Mouse (Mus musculus): ENCODE measurements around the gene Fam186a. TPM values are rescaled to one million over a fixed set of nuclear protein-coding genes. Genes with fewer than 3 reads are reported as not detected.

The Fam186a gene
- polyA plus RNA-seq, 1 experiment, result not detected

GRCm38 (mm10) chr15:99907514-99907913 is 59.3 kb downstream of the Fam186a start:
- H3K4me1 ChIP-seq (ENCODE audit: control insufficient read depth), result no peaks in the 10 kb centered on the region; the same call in 1 of the 2 replicates
- TF ChIP-seq GATA1 (IDR thresholded peaks at IDR 0.05; ENCODE audit: low read length) (no peak), TAL1 (IDR thresholded peaks at IDR 0.05; ENCODE audit: low read length) (no peak)
- no peaks in the 10 kb centered on the region for H3K27me3 ChIP-seq (ENCODE audit: control insufficient read depth)
- no peaks in the 10 kb centered on the region for H3K36me3 ChIP-seq (ENCODE audit: control insufficient read depth)
- H3K9me3 ChIP-seq (ENCODE audit: control insufficient read depth, low read length), result no peaks in the 10 kb centered on the region
- H3K4me3 ChIP-seq (replicated peaks), result no peak overlapping the region

- Histone ChIP-seq H3K4me3 (replicated peaks) (no peak overlapping the region), H3K4me1 (ENCODE audit: control insufficient read depth) (no peaks in the 10 kb centered on the region; the same call in 1 of the 2 replicates), H3K27me3 (ENCODE audit: control insufficient read depth) (no peaks in the 10 kb centered on the region), H3K9me3 (ENCODE audit: control insufficient read depth, low read length) (no peaks in the 10 kb centered on the region), H3K36me3 (ENCODE audit: control insufficient read depth) (no peaks in the 10 kb centered on the region)
- TF ChIP-seq TAL1 (IDR thresholded peaks at IDR 0.05; ENCODE audit: low read length) (no peak), GATA1 (IDR thresholded peaks at IDR 0.05; ENCODE audit: low read length) (no peak)
Observed at GRCm38 (mm10) chr15:99907041-99907440, 59.8 kb downstream of the Fam186a start.

GRCm38 (mm10) chr15:99904841-99905240 is 62.0 kb downstream of the Fam186a start:
- TF ChIP-seq GATA1 (IDR thresholded peaks at IDR 0.05; ENCODE audit: low read length), result no peak
- TF ChIP-seq TAL1 (IDR thresholded peaks at IDR 0.05; ENCODE audit: low read length), result no peak
- Histone ChIP-seq H3K4me3 (replicated peaks) (no peak overlapping the region), H3K36me3 (ENCODE audit: control insufficient read depth) (no peaks in the 10 kb centered on the region), H3K4me1 (ENCODE audit: control insufficient read depth) (no peaks in the 10 kb centered on the region; the same call in 1 of the 2 replicates), H3K27me3 (ENCODE audit: control insufficient read depth) (no peaks in the 10 kb centered on the region), H3K9me3 (ENCODE audit: control insufficient read depth, low read length) (no peaks in the 10 kb centered on the region)

GRCm38 (mm10) chr15:99904333-99904732 is 62.5 kb downstream of the Fam186a start:
- H3K4me3 ChIP-seq (replicated peaks), result no peak overlapping the region
- no peaks in the 10 kb centered on the region for H3K27me3 ChIP-seq (ENCODE audit: control insufficient read depth)
- TF ChIP-seq TAL1 (IDR thresholded peaks at IDR 0.05; ENCODE audit: low read length), result no peak
- TF ChIP-seq GATA1 (IDR thresholded peaks at IDR 0.05; ENCODE audit: low read length), result no peak
- H3K4me1 ChIP-seq (ENCODE audit: control insufficient read depth), result no peaks in the 10 kb centered on the region; the same call in 1 of the 2 replicates
- no peaks in the 10 kb centered on the region for H3K9me3 ChIP-seq (ENCODE audit: control insufficient read depth, low read length)
- no peaks in the 10 kb centered on the region for H3K36me3 ChIP-seq (ENCODE audit: control insufficient read depth)

GRCm38 (mm10) chr15:99903227-99903626 is 63.6 kb downstream of the Fam186a start:
- no peaks in the 10 kb centered on the region for H3K4me1 ChIP-seq (ENCODE audit: control insufficient read depth)
- no peaks in the 10 kb centered on the region for H3K27me3 ChIP-seq (ENCODE audit: control insufficient read depth)
- H3K9me3 ChIP-seq (ENCODE audit: control insufficient read depth, low read length), result no peaks in the 10 kb centered on the region
- H3K4me3 ChIP-seq (replicated peaks), result no peak overlapping the region
- H3K36me3 ChIP-seq (ENCODE audit: control insufficient read depth), result no peaks in the 10 kb centered on the region
- no peak for TF ChIP-seq TAL1 (IDR thresholded peaks at IDR 0.05; ENCODE audit: low read length)
- no peak for TF ChIP-seq GATA1 (IDR thresholded peaks at IDR 0.05; ENCODE audit: low read length)

- Histone ChIP-seq H3K4me3 (replicated peaks) (no peak overlapping the region), H3K4me1 (ENCODE audit: control insufficient read depth) (no peaks in the 10 kb centered on the region), H3K36me3 (ENCODE audit: control insufficient read depth) (no peaks in the 10 kb centered on the region), H3K9me3 (ENCODE audit: control insufficient read depth, low read length) (no peaks in the 10 kb centered on the region), H3K27me3 (ENCODE audit: control insufficient read depth) (no peaks in the 10 kb centered on the region)
- no peak for TF ChIP-seq TAL1 (IDR thresholded peaks at IDR 0.05; ENCODE audit: low read length)
- TF ChIP-seq GATA1 (IDR thresholded peaks at IDR 0.05; ENCODE audit: low read length), result no peak
Observed at GRCm38 (mm10) chr15:99902786-99903185, 64.1 kb downstream of the Fam186a start.

GRCm38 (mm10) chr15:99896621-99897020 is 70.2 kb downstream of the Fam186a start:
- TF ChIP-seq GATA1 (IDR thresholded peaks at IDR 0.05; ENCODE audit: low read length) (no peak), TAL1 (IDR thresholded peaks at IDR 0.05; ENCODE audit: low read length) (no peak)
- Histone ChIP-seq H3K27me3 (ENCODE audit: control insufficient read depth) (no peaks in the 10 kb centered on the region), H3K4me3 (replicated peaks) (no peak overlapping the region)

GRCm38 (mm10) chr15:99891355-99891754 is 75.5 kb downstream of the Fam186a start:
- no peak for TF ChIP-seq TAL1 (IDR thresholded peaks at IDR 0.05; ENCODE audit: low read length)
- no peak for TF ChIP-seq GATA1 (IDR thresholded peaks at IDR 0.05; ENCODE audit: low read length)
- H3K27me3 ChIP-seq (ENCODE audit: control insufficient read depth), result peaks cover 5% of the 10 kb centered on the region; the same call in 1 of the 2 replicates
- no peak overlapping the region for H3K4me3 ChIP-seq (replicated peaks)
- no peaks in the 10 kb centered on the region for H3K36me3 ChIP-seq (ENCODE audit: control insufficient read depth)
- H3K9me3 ChIP-seq (ENCODE audit: control insufficient read depth, low read length), result no peaks in the 10 kb centered on the region
- H3K4me1 ChIP-seq (ENCODE audit: control insufficient read depth), result no peaks in the 10 kb centered on the region

More at GRCm38 (mm10) chr15:99896621-99897020, 70.2 kb downstream of the Fam186a start:
- Histone ChIP-seq H3K9me3 (ENCODE audit: control insufficient read depth, low read length) (no peaks in the 10 kb centered on the region), H3K36me3 (ENCODE audit: control insufficient read depth) (no peaks in the 10 kb centered on the region), H3K4me1 (ENCODE audit: control insufficient read depth) (no peaks in the 10 kb centered on the region)

- TF ChIP-seq GATA1 (IDR thresholded peaks at IDR 0.05; ENCODE audit: low read length) (no peak), TAL1 (IDR thresholded peaks at IDR 0.05; ENCODE audit: low read length) (no peak)
- Histone ChIP-seq H3K4me3 (replicated peaks) (no peak overlapping the region), H3K36me3 (ENCODE audit: control insufficient read depth) (no peaks in the 10 kb centered on the region), H3K4me1 (ENCODE audit: control insufficient read depth) (no peaks in the 10 kb centered on the region), H3K9me3 (ENCODE audit: control insufficient read depth, low read length) (no peaks in the 10 kb centered on the region), H3K27me3 (ENCODE audit: control insufficient read depth) (peaks cover 5% of the 10 kb centered on the region; the same call in 1 of the 2 replicates)
Observed at GRCm38 (mm10) chr15:99890412-99891236, 76.2 kb downstream of the Fam186a start.
